Mouse (Mus musculus): ENCODE measurements around the gene Mrpl4. TPM values are rescaled to one million over a fixed set of nuclear protein-coding genes. Genes with fewer than 3 reads are reported as not detected.
"Not testable (repeated sequence)": the region's sequence is repeated elsewhere in the genome, so short reads cannot be mapped to it uniquely, and the experiment has no call there.

Gene Mrpl4
- polyA plus RNA-seq, 1 experiment from 2014 or later: 54.6 TPM

DNA sequence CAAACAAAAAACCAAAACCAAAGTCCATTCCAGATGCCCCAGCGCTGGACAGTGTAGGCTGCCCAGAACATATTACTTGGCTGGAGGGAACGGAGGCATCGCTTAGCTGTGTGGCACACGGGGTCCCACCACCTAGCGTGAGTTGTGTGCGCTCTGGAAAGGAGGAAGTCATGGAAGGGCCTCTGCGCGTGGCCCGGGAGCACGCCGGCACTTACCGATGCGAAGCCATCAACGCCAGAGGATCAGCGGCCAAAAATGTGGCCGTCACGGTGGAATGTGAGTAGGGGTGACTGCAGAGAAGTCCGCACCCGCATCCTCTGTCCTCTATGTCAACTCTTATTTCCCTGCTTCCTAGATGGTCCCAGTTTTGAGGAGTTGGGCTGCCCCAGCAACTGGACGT is 33.6 kb downstream of the Mrpl4 start:
- no peak for TF ChIP-seq CTCF (IDR thresholded peaks at IDR 0.05; ENCODE audit: low read depth)
- no peak for TF ChIP-seq EP300 (IDR thresholded peaks at IDR 0.05; ENCODE audit: low read depth)
- H3K4me3 ChIP-seq (ENCODE audit: low read depth, low read length): no peak overlapping the region

DNA sequence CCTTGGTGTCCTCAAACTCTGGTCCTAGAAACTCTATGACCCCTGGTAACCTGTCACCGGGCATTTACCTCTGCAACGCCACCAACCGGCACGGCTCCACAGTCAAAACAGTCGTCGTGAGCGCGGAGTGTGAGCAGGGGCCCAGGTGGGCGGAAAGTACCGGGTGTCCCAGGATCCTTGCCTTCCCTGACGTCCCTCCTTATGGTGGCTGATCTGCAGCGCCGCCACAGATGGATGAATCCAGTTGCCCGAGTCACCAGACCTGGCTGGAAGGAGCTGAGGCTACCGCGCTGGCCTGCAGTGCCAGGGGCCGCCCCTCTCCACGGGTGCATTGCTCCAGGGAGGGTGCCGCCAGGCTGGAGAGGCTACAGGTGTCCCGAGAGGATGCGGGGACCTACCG is 34.1 kb downstream of the Mrpl4 start:
- WGBS (ENCODE audit: insufficient replicate concordance): 4% methylated on average over 22 of the region's 22 CpGs
- TF ChIP-seq EP300 (IDR thresholded peaks at IDR 0.05; ENCODE audit: low read depth): no peak
- TF ChIP-seq CTCF (IDR thresholded peaks at IDR 0.05; ENCODE audit: low read depth): no peak
- no peak overlapping the region for H3K4me3 ChIP-seq (ENCODE audit: low read depth, low read length)
- no peak for ATAC-seq
- no peaks in the 10 kb centered on the region for H3K36me3 ChIP-seq (replicated peaks; ENCODE audit: insufficient read depth, low read length)
- peaks cover 82% of the 10 kb centered on the region for H3K27me3 ChIP-seq (ENCODE audit: insufficient read depth, low read length)
- no peak for DNase-seq
- no peaks in the 10 kb centered on the region for H3K9me3 ChIP-seq (ENCODE audit: low read length)
- H3K9ac ChIP-seq (replicated peaks): no peak overlapping the region
- H3K4me2 ChIP-seq (ENCODE audit: low read depth, low read length): no peak overlapping the region
- H3K27ac ChIP-seq (ENCODE audit: low read depth): no peak overlapping the region
- H3K4me1 ChIP-seq (ENCODE audit: insufficient read depth): peaks cover 39% of the 10 kb centered on the region

More for the DNA sequence above, 33.6 kb downstream of the Mrpl4 start:
- H3K27ac ChIP-seq (ENCODE audit: low read depth): no peak overlapping the region
- H3K4me1 ChIP-seq (ENCODE audit: insufficient read depth): peaks cover 44% of the 10 kb centered on the region
- H3K27me3 ChIP-seq (ENCODE audit: insufficient read depth, low read length): peaks cover 85% of the 10 kb centered on the region
- WGBS (ENCODE audit: insufficient replicate concordance): 9% methylated on average over 20 of the region's 20 CpGs
- H3K36me3 ChIP-seq (replicated peaks; ENCODE audit: insufficient read depth, low read length): no peaks in the 10 kb centered on the region
- no peak overlapping the region for H3K4me2 ChIP-seq (ENCODE audit: low read depth, low read length)
- H3K9ac ChIP-seq (replicated peaks): no peak overlapping the region
- no peak for DNase-seq
- no peaks in the 10 kb centered on the region for H3K9me3 ChIP-seq (ENCODE audit: low read length)
- no peak for ATAC-seq

DNA sequence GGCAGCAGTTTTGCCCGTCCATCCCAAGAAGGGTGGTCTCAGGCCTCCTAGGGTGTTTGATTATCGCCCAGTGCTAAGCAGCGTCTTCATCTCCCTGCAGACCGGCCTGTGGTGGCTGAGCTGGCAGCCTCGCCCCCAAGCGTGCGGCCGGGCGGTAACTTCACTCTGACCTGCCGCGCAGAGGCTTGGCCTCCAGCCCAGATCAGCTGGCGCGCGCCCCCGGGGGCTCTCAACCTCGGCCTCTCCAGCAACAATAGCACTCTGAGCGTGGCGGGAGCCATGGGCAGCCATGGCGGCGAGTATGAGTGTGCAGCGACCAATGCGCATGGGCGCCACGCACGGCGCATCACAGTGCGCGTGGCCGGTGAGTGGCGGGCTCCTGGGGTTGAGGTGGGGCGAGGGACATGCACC is 34.9 kb downstream of the Mrpl4 start:
- no peak overlapping the region for H3K9ac ChIP-seq (replicated peaks)
- TF ChIP-seq EP300 (IDR thresholded peaks at IDR 0.05; ENCODE audit: low read depth): no peak
- no peak overlapping the region for H3K27ac ChIP-seq (ENCODE audit: low read depth)
- H3K36me3 ChIP-seq (replicated peaks; ENCODE audit: insufficient read depth, low read length): no peaks in the 10 kb centered on the region
- peak overlapping the region; percentile 29 for H3K4me3 ChIP-seq (ENCODE audit: low read depth, low read length)
- H3K4me2 ChIP-seq (ENCODE audit: low read depth, low read length): peak overlapping the region; percentile 51
- peaks cover 31% of the 10 kb centered on the region for H3K4me1 ChIP-seq (ENCODE audit: insufficient read depth)
- no peak for ATAC-seq
- DNase-seq: peak; percentile 29
- 4% methylated on average over 30 of the region's 31 CpGs for WGBS (ENCODE audit: insufficient replicate concordance)
- no peaks in the 10 kb centered on the region for H3K9me3 ChIP-seq (ENCODE audit: low read length)
- peaks cover 74% of the 10 kb centered on the region for H3K27me3 ChIP-seq (ENCODE audit: insufficient read depth, low read length)

DNA sequence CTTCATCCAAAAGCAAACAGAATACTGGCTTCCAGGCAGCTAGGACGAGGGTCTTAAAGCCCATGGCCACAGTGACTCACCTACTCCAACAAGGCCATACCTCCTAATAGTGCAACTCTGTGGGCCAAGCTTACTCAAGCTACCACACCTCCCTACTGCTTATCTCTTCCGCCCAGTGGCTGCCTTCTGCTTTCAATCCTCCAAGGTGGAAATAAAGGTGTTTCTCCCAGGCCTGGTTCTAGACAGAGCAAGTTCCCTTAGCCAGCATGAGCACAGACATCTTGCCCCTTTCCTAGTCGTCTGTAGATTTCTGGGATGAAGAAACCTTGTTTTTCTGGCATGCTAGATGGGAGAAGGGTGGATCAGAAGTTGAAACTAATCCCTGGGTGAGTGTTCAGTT is 37.2 kb downstream of the Mrpl4 start:
- Histone ChIP-seq H3K4me3 (ENCODE audit: low read depth, low read length) (no peak overlapping the region), H3K9me3 (ENCODE audit: low read length) (no peaks in the 10 kb centered on the region), H3K4me1 (ENCODE audit: insufficient read depth) (peaks cover 16% of the 10 kb centered on the region), H3K36me3 (replicated peaks; ENCODE audit: insufficient read depth, low read length) (no peaks in the 10 kb centered on the region), H3K27ac (ENCODE audit: low read depth) (no peak overlapping the region), H3K27me3 (ENCODE audit: insufficient read depth, low read length) (peaks cover 51% of the 10 kb centered on the region), H3K4me2 (ENCODE audit: low read depth, low read length) (no peak overlapping the region), H3K9ac (replicated peaks) (no peak overlapping the region)
- WGBS (ENCODE audit: insufficient replicate concordance): 56% methylated on average over 3 of the region's 3 CpGs
- TF ChIP-seq CTCF (IDR thresholded peaks at IDR 0.05; ENCODE audit: low read depth): no peak
- TF ChIP-seq EP300 (IDR thresholded peaks at IDR 0.05; ENCODE audit: low read depth): no peak
- DNase-seq (no peak), ATAC-seq (peak; percentile 74)

DNA sequence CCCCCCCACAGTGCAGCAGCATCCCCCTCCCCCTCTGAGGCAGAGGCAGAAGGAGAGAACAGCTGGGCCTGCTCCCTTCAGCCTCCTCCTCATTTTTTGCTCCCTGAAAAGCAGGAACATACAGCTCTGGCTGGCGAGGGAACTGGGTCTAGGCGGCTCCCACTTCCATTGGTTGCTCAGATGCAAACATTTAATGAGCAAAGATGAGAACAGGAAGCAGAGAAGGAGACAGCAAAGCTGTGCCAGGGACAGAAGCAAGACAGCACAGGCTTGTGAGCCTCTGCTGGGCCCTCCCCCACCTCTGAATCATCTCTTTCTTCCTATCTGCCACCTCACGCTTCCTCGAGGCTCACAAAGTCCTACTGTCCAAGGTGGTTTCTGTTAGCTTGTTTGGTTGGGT is 38.8 kb downstream of the Mrpl4 start:
- Histone ChIP-seq H3K4me2 (ENCODE audit: low read depth, low read length) (no peak overlapping the region), H3K27me3 (ENCODE audit: insufficient read depth, low read length) (peaks cover 36% of the 10 kb centered on the region), H3K27ac (ENCODE audit: low read depth) (no peak overlapping the region), H3K9me3 (ENCODE audit: low read length) (no peaks in the 10 kb centered on the region), H3K9ac (replicated peaks) (no peak overlapping the region), H3K4me3 (ENCODE audit: low read depth, low read length) (no peak overlapping the region), H3K36me3 (replicated peaks; ENCODE audit: insufficient read depth, low read length) (no peaks in the 10 kb centered on the region), H3K4me1 (ENCODE audit: insufficient read depth) (peaks cover 14% of the 10 kb centered on the region)
- ATAC-seq (no peak), DNase-seq (no peak)
- no peak for TF ChIP-seq EP300 (IDR thresholded peaks at IDR 0.05; ENCODE audit: low read depth)
- no peak for TF ChIP-seq CTCF (IDR thresholded peaks at IDR 0.05; ENCODE audit: low read depth)
- 46% methylated on average over 4 of the region's 4 CpGs for WGBS (ENCODE audit: insufficient replicate concordance)

DNA sequence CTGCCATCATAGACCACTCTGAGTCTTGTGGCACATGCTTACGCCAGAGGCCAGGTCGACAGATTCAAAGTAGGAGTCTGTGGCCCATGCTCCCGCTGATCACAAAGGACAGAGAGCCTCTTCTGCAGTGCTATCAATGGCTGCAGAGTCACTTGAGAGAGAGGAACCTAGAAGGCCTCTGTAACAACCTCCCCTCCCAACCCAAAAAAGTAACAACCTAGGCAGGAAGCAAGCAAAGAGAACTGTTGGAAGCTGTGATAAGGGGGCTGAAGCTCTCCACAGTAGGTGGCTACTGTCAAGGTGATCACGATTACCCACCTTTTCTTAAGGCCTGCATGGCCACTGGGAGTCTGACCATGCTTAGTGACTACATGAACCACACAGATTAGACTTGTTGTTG is 41.0 kb downstream of the Mrpl4 start:
- H3K27ac ChIP-seq (ENCODE audit: low read depth): no peak overlapping the region
- peaks cover 4% of the 10 kb centered on the region for H3K4me1 ChIP-seq (ENCODE audit: insufficient read depth)
- no peak for TF ChIP-seq CTCF (IDR thresholded peaks at IDR 0.05; ENCODE audit: low read depth)
- no peak for TF ChIP-seq EP300 (IDR thresholded peaks at IDR 0.05; ENCODE audit: low read depth)
- H3K9ac ChIP-seq (replicated peaks): no peak overlapping the region
- H3K9me3 ChIP-seq (ENCODE audit: low read length): no peaks in the 10 kb centered on the region
- no peak overlapping the region for H3K4me3 ChIP-seq (ENCODE audit: low read depth, low read length)
- ATAC-seq (no peak), DNase-seq (no peak)
- no peak overlapping the region for H3K4me2 ChIP-seq (ENCODE audit: low read depth, low read length)
- 66% methylated on average over 4 of the region's 4 CpGs for WGBS (ENCODE audit: insufficient replicate concordance)
- H3K36me3 ChIP-seq (replicated peaks; ENCODE audit: insufficient read depth, low read length): no peaks in the 10 kb centered on the region
- H3K27me3 ChIP-seq (ENCODE audit: insufficient read depth, low read length): peaks cover 13% of the 10 kb centered on the region

DNA sequence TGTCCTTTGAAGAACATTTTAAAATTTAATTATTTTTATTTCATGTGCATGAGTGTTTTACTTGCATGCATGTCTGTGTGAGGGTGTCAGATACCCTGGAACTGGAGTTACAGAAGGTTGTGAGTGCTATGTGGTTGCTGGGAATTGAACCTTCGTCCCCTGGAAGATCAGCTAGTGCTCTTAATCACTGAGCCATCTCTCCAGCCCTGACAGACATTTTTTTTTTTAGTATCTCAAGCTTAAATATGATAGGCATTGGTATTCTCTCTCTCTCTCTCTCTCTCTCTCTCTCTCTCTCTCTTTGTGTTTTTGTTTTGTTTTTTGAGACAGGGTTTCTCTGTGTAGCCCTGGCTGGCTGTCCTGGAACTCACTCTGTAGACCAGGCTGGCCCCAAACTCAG is 42.2 kb downstream of the Mrpl4 start:
- 65% methylated on average over 1 of the region's 1 CpGs for WGBS (ENCODE audit: insufficient replicate concordance)
- ATAC-seq; H3K4me3 ChIP-seq (ENCODE audit: low read depth, low read length); H3K27me3 ChIP-seq (ENCODE audit: insufficient read depth, low read length); H3K36me3 ChIP-seq (replicated peaks; ENCODE audit: insufficient read depth, low read length); H3K9me3 ChIP-seq (ENCODE audit: low read length); H3K4me2 ChIP-seq (ENCODE audit: low read depth, low read length); H3K27ac ChIP-seq (ENCODE audit: low read depth); H3K4me1 ChIP-seq (ENCODE audit: insufficient read depth); DNase-seq; H3K9ac ChIP-seq (replicated peaks): not testable (repeated sequence)
